Mouse (Mus musculus) megakaryocyte-erythroid progenitor cell, adult 5 weeks (primary cell): ENCODE measurements around the gene H2-M5. TPM values are rescaled to one million over a fixed set of nuclear protein-coding genes. Genes with fewer than 3 reads are reported as not detected.

ENCODE experiments used
- polyA plus RNA-seq: library from polyadenylated mRNA; stranded (reverse); fragments of >175 nt; gene quantifications from 2 replicates; pipeline ENCODE4 v1.2.3, GENCODE M21; 2012

Gene H2-M5
- polyA plus RNA-seq = 0.12 TPM in 1 of 2 replicates, not detected in the other

GRCm38 (mm10) chr17:36989437-36989836, at the start of gene H2-M5:
H2-M5 (minus strand) TSS chr17:36989537.

GRCm38 (mm10) chr17:37022628-37023576, 33.6 kb upstream of the H2-M5 start, which contains the start of gene Mog:
Mog (minus strand) TSS chr17:37023398.

GRCm38 (mm10) chr17:37000863-37001262, 11.5 kb upstream of the H2-M5 start, which contains the start of gene Zfp57:
Zfp57 (plus strand) TSS chr17:37001163.

GRCm38 (mm10) chr17:36981221-36981813, 8.0 kb downstream of the H2-M5 start, which contains the start of gene 2410137M14Rik:
2410137M14Rik (minus strand) TSS chr17:36981237.

GRCm38 (mm10) chr17:36957999-36958743, 31.2 kb downstream of the H2-M5 start, which contains the start of the genes Znrd1 and Znrd1as:
Znrd1 (minus strand) TSS chr17:36958559.
Znrd1as (plus strand) TSS chr17:36958592.

GRCm38 (mm10) chr17:36950981-36951947, 38.1 kb downstream of the H2-M5 start, which contains the start of gene Ppp1r11:
Ppp1r11 (minus strand) TSS chr17:36951741.

GRCm38 (mm10) chr17:36942791-36943471, 46.4 kb downstream of the H2-M5 start, which contains the start of gene Rnf39:
Rnf39 (plus strand) TSS chr17:36942918.

Other genes starting within 250 kb of the H2-M5 start
- gene H2-M10.5, start 216.6 kb downstream of the H2-M5 start, polyA plus RNA-seq = not detected in 2 replicates
- not detected in 2 replicates for gene H2-M10.6, start 177.4 kb downstream of the H2-M5 start, polyA plus RNA-seq
- gene Trim26, start 152.4 kb downstream of the H2-M5 start, polyA plus RNA-seq = 19.3 and 20.1 TPM in 2 replicates
- gene Trim15, start 122.3 kb downstream of the H2-M5 start, polyA plus RNA-seq = not detected in 2 replicates
- gene Trim10, start 120.0 kb downstream of the H2-M5 start, polyA plus RNA-seq = 0.89 and 1.6 TPM in 2 replicates
- not detected in 2 replicates for gene Trim40, start 99.4 kb downstream of the H2-M5 start, polyA plus RNA-seq
- not detected in 2 replicates for gene Trim31, start 91.4 kb downstream of the H2-M5 start, polyA plus RNA-seq
- 0.09 and 0.45 TPM in 2 replicates for gene Rnf39, start 46.6 kb downstream of the H2-M5 start, polyA plus RNA-seq
- gene Ppp1r11, start 37.8 kb downstream of the H2-M5 start, polyA plus RNA-seq = 125 and 144 TPM in 2 replicates
- 2.9 and 3.1 TPM in 2 replicates for gene Znrd1, start 31.0 kb downstream of the H2-M5 start, polyA plus RNA-seq
- gene Znrd1as, start 30.9 kb downstream of the H2-M5 start, polyA plus RNA-seq = 0.18 TPM in 1 of 2 replicates, not detected in the other
- gene 2410137M14Rik, start 8.3 kb downstream of the H2-M5 start, polyA plus RNA-seq = not detected in 2 replicates
- gene Zfp57, start 11.6 kb upstream of the H2-M5 start, polyA plus RNA-seq = 0.46 and 0.68 TPM in 2 replicates
- not detected in 2 replicates for gene Mog, start 33.9 kb upstream of the H2-M5 start, polyA plus RNA-seq
- gene Gabbr1, start 56.4 kb upstream of the H2-M5 start, polyA plus RNA-seq = 35.7 and 37.7 TPM in 2 replicates
- gene Olfr90, start 99.0 kb upstream of the H2-M5 start, polyA plus RNA-seq = not detected in 2 replicates
- gene Olfr91, start 108.7 kb upstream of the H2-M5 start, polyA plus RNA-seq = not detected in 2 replicates
- gene Olfr92, start 130.6 kb upstream of the H2-M5 start, polyA plus RNA-seq = not detected in 2 replicates
- gene Olfr93, start 172.0 kb upstream of the H2-M5 start, polyA plus RNA-seq = not detected in 2 replicates
- not detected in 2 replicates for gene Ubd, start 204.4 kb upstream of the H2-M5 start, polyA plus RNA-seq
- gene Olfr94, start 211.5 kb upstream of the H2-M5 start, polyA plus RNA-seq = not detected in 2 replicates
- 0.02 TPM in 1 of 2 replicates, not detected in the other for gene Olfr95, start 223.6 kb upstream of the H2-M5 start, polyA plus RNA-seq
- gene Olfr96, start 230.6 kb upstream of the H2-M5 start, polyA plus RNA-seq = not detected in 2 replicates
- not detected in 2 replicates for gene Olfr97, start 247.8 kb upstream of the H2-M5 start, polyA plus RNA-seq